Mouse (Mus musculus): ENCODE results near the gene Efcab9. TPM values are rescaled to one million over a fixed set of nuclear protein-coding genes. Genes with fewer than 3 reads are reported as not detected.

Gene Efcab9
- polyA plus RNA-seq, 1 experiment = not detected

DNA sequence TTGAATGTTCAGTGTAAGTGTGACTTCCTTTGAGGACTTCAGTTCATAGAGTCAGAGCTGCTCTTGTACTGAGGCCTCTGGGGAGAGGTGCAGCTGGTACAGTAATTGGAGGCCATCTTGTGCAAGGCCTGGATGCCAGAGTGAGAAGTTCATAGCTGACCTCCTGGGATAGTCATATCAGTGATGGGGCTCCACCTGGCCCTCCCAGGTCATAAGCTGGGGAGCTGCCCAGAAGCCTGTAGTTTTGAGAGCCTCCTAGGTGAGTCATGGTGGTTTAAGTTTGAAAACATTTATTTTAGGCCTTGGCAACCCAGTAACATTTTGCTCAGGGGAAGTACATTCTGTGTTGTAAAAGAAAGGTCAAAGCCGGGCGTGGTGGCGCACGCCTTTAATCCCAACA is 26.1 kb upstream of the Efcab9 start:
- Histone ChIP-seq H3K4me1 (ENCODE audit: control insufficient read depth, insufficient read depth, low read length) (peaks cover 75% of the 10 kb centered on the region), H3K27ac (ENCODE audit: insufficient read depth, low read depth, low read length) (no peak overlapping the region), H3K4me3 (ENCODE audit: insufficient read depth, low read length) (no peak overlapping the region)
- TF ChIP-seq CTCF (IDR thresholded peaks at IDR 0.05; ENCODE audit: low read depth, low read length) = no peak
- TF ChIP-seq POLR2A (IDR thresholded peaks at IDR 0.05; ENCODE audit: borderline replicate concordance, low read depth, low read length) = no peak

DNA sequence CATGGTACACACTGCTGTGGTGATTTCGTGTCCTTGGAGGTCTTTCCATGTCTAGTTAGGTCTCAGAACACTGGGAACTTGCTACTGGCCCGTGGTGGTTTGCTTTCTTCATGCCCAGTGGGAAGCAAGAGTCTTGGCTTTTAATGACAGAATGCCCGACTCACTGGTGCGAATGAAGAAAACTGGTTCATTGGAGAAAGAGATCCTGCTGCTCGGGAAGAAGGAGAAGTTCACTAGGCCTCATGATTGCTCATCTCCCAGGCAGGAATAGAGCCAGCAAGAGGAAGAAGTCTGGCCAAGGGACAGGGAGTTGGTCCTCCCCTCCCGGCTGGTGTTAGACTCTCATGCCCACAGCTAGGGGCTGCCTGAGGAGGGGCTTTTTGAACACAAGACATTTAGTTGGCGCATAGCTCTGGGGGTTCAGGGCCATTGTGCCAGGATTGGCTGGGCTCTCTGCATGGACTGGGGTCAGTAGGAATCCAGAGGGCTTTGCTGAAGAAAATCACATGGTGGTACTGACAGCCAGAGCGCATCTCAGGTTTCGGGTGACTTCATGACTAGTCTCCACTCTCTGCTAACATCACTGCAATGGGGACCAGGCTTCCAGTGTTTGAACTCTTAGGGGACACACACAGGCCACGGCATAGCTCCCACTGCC is 24.6 kb upstream of the Efcab9 start:
- Histone ChIP-seq H3K4me3 (ENCODE audit: insufficient read depth, low read length) (no peak overlapping the region), H3K4me1 (ENCODE audit: control insufficient read depth, insufficient read depth, low read length) (peaks cover 70% of the 10 kb centered on the region), H3K27ac (ENCODE audit: insufficient read depth, low read depth, low read length) (peak overlapping the region; percentile 23; the same call in 1 of the 2 replicates)
- no peak for TF ChIP-seq POLR2A (IDR thresholded peaks at IDR 0.05; ENCODE audit: borderline replicate concordance, low read depth, low read length)
- no peak for TF ChIP-seq CTCF (IDR thresholded peaks at IDR 0.05; ENCODE audit: low read depth, low read length)

DNA sequence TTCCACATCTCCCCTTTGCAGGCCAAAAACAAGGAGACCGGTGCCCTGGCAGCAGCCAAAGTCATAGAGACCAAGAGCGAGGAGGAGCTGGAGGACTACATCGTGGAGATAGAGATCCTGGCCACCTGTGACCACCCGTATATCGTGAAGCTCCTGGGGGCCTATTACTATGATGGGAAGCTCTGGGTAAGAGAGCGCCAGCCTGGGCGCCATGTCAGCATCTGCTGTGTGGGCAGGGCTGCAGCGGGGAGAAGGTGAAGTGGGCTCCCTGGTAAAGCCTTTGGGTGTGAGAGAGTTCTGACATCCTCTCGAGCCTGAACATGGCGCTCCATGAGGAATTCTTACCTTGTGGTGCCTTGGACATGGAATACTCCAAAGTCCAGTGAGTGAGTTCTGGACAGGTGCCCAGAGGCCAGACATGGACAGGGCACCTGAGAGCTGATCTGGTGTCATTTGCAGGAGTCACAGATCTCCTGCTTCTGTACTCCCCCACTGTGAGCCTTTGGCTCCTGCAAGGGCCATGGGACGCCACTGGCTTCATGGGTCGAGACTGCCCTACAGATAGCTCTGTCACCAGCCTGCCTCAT is 23.3 kb upstream of the Efcab9 start:
- TF ChIP-seq CTCF (IDR thresholded peaks at IDR 0.05; ENCODE audit: low read depth, low read length) (no peak), POLR2A (IDR thresholded peaks at IDR 0.05; ENCODE audit: borderline replicate concordance, low read depth, low read length) (no peak)
- Histone ChIP-seq H3K4me3 (ENCODE audit: insufficient read depth, low read length) (no peak overlapping the region), H3K4me1 (ENCODE audit: control insufficient read depth, insufficient read depth, low read length) (peaks cover 68% of the 10 kb centered on the region), H3K27ac (ENCODE audit: insufficient read depth, low read depth, low read length) (no peak overlapping the region)

DNA sequence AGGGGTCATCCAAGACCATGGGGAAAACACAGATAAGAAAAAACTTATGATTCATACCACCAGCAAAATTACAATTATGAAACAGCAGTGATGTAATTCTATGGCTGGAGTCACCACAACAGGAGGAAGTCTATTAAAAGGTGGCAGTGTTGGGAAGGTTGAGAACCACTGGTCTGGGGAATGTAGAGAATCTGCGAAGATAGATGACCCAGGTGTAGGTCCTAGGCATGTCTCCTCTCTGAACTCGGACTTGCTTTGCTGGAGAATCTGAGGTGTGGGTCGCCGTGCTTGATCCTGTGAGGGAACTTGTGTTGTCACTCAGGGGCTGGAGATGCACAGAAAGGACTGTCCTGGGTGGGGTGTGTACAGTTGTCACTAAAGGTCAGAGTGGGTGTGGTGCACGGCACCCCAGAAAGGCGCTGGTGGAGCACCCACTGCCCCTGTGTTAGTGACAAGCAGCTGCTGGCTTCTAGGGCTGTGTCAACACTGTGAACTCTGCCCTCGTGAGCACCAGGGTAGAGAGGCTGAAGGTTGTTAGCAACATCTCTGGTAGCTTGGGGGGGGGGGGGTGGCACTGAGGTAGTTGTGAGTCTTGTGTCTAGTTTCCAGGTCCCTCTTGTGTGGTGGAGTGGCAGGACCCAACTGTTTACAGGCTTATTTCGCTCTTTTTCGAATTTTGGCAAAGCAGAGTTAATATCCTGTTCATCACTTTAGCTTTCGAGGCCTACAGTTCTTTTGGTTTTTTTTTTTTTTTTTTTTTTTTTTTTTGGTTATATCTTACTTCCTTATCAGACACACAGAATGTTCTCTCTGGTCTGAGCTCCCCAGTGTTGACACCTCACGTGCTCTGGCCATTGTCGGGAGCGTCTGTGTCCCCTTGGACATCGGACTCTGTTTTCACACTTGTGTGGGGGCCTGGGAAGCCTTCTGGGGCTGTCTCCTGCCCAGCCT is 22.5 kb upstream of the Efcab9 start:
- TF ChIP-seq POLR2A (IDR thresholded peaks at IDR 0.05; ENCODE audit: borderline replicate concordance, low read depth, low read length) (no peak), CTCF (IDR thresholded peaks at IDR 0.05; ENCODE audit: low read depth, low read length) (no peak)
- no peak overlapping the region for H3K4me3 ChIP-seq (ENCODE audit: insufficient read depth, low read length)
- H3K27ac ChIP-seq (ENCODE audit: insufficient read depth, low read depth, low read length) = no peak overlapping the region
- H3K4me1 ChIP-seq (ENCODE audit: control insufficient read depth, insufficient read depth, low read length) = peaks cover 65% of the 10 kb centered on the region

DNA sequence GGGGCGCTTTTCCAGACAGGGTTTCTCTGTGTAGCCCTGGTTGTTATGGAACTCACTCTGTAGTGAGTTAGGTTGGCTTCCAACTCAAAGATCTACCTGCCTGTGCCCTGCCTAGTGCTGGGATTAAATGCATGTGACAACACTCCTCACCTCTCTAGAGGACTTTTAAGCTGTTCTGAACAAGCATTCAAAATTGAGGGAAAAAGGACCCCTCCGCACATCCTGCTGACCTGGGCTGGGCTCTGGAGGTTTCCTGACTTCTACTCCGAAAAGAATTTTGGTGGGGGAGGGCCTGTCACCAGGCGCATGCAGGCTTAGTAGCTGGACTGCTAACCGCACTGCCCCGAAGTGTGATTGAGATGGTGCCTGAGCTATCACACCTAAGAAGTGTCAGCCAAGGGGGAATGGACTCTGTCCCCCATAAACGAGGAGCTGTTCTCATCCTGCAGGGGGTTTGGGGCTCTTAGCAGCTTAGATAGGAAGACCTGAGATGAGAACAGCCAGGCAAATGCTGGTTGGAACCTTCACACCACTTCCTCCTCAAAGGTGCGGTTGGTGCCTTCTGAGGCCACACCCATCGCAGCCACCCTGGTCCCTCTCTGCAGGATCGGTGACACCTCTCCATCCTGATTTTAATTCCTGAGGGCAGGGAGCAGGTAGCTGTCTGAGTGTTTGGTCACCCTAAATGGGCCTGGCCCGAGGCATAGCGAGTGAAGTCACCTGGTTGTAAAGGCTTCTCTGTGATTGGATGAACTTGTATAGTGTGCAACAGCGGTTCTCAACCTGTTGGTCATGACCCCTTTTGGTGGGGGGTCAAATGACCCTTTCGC is 21.6 kb upstream of the Efcab9 start:
- H3K4me1 ChIP-seq (ENCODE audit: control insufficient read depth, insufficient read depth, low read length) = peaks cover 58% of the 10 kb centered on the region
- no peak overlapping the region for H3K27ac ChIP-seq (ENCODE audit: insufficient read depth, low read depth, low read length)
- H3K4me3 ChIP-seq (ENCODE audit: insufficient read depth, low read length) = no peak overlapping the region
- TF ChIP-seq POLR2A (IDR thresholded peaks at IDR 0.05; ENCODE audit: borderline replicate concordance, low read depth, low read length) (no peak), CTCF (IDR thresholded peaks at IDR 0.05; ENCODE audit: low read depth, low read length) (no peak)

DNA sequence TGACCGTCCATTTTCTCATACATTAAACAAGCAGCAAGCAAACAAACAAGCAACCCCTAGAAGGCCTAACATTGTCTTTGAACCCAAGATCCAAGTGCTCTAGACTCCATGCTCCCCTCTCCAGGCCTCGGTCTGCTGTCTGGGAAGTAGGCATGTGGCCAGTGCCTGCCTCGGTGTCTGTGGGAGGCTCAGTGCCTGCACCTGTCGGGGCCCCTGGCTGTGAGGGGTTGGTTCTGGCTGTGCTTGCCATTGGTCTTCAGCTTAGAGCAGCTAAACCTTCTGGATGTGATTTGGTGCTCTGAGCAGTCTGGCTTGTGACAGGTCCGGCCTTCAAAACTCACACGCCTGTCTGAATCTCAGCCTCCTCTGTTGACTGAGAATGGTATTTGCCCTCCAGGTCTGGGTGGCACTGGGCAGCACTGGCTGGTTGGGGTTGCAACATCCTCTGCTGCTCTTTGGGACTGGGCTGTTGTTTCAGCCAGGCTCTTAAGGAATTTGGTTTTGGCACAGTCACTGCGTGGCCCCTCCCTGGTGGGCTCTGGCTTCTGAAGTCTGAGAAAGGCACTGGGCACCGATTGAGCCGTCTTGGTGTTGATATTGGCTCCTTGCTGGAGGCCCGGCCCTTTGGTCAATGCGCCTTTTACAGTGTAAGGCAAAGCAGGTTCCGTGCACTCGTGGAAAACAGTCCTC is 20.7 kb upstream of the Efcab9 start:
- no peak overlapping the region for H3K4me3 ChIP-seq (ENCODE audit: insufficient read depth, low read length)
- H3K4me1 ChIP-seq (ENCODE audit: control insufficient read depth, insufficient read depth, low read length) = peaks cover 50% of the 10 kb centered on the region
- no peak overlapping the region for H3K27ac ChIP-seq (ENCODE audit: insufficient read depth, low read depth, low read length)
- TF ChIP-seq CTCF (IDR thresholded peaks at IDR 0.05; ENCODE audit: low read depth, low read length) = no peak
- no peak for TF ChIP-seq POLR2A (IDR thresholded peaks at IDR 0.05; ENCODE audit: borderline replicate concordance, low read depth, low read length)

DNA sequence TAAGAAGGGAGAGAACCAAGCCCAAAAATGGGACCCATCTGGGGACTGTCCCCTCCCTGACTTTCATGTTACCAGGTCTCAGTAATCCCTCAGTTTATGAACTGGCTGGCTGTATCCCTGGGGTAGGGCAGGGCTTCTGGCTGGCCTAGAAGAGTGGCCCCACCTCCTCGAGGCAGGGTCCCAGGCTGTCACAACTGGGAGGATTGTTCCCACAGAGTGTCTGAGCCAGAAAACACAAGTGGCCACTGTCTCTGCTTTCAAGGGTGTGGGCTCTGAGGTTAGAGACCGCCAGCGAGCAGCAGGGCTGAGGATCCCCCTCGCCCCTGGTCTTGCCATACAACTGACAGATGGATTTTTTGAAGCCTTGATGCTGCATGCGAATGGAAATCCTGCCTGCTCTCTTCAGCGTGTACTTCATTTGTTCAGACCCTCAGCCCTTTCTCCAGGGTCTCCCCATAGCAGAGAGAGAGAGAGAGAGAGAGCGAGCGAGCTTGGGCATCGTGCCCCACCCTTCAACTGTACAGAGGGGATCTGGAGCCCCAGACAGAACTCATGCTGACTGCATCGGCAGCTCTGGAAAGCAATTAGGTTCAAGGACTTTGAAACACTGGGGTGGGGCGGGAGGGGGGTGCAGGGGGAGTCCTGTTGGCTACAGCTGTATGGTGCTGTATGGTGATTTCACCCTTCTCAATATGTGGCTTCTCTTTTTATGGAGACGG is 19.9 kb upstream of the Efcab9 start:
- no peak overlapping the region for H3K27ac ChIP-seq (ENCODE audit: insufficient read depth, low read depth, low read length)
- TF ChIP-seq POLR2A (IDR thresholded peaks at IDR 0.05; ENCODE audit: borderline replicate concordance, low read depth, low read length) (no peak), CTCF (IDR thresholded peaks at IDR 0.05; ENCODE audit: low read depth, low read length) (no peak)
- H3K4me3 ChIP-seq (ENCODE audit: insufficient read depth, low read length) = no peak overlapping the region
- peaks cover 43% of the 10 kb centered on the region for H3K4me1 ChIP-seq (ENCODE audit: control insufficient read depth, insufficient read depth, low read length)

DNA sequence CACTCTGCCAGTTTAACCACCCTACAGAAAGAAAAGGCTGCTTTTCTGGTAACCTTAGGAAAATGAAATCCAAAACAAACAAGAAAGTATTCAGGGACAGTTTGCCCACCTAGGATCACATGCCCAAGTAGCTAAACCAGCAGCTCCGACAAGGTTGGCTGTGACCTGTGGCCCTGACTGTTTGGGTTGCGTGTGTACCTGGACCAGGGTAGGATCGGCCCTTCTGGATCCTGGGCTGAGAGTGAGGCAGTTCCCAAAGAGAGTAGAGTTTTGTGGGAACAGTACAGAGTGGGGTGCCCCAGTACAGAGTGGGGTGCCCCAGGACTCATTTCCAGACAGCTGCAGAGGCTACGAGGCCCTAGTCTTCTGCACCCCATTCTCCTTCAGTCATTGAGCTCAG is 19.2 kb upstream of the Efcab9 start:
- no peak for TF ChIP-seq CTCF (IDR thresholded peaks at IDR 0.05; ENCODE audit: low read depth, low read length)
- TF ChIP-seq POLR2A (IDR thresholded peaks at IDR 0.05; ENCODE audit: borderline replicate concordance, low read depth, low read length) = no peak
- Histone ChIP-seq H3K4me3 (ENCODE audit: insufficient read depth, low read length) (no peak overlapping the region), H3K27ac (ENCODE audit: insufficient read depth, low read depth, low read length) (no peak overlapping the region), H3K4me1 (ENCODE audit: control insufficient read depth, insufficient read depth, low read length) (peaks cover 42% of the 10 kb centered on the region)
